Mouse (Mus musculus) limb, embryonic 14.5 days (tissue): ENCODE results near the gene Srsf6. TPM values are rescaled to one million over a fixed set of nuclear protein-coding genes. Genes with fewer than 3 reads are reported as not detected.
A peak's percentile ranks its signal among the peaks of the same experiment; 100 is the strongest.

Experiments
- ATAC-seq: fragments of 200-750 bp; cut with Nextera tagmentation; 2 replicates; pipeline ENCODE4 v1.8.0; 2017; ENCODE audit warnings: low read depth, moderate number of reproducible peaks, moderate TSS enrichment; ENCODE audit not compliant: low FRiP score
- DNase-seq: peaks from one replicate; pipeline ENCODE4 v3.0.0-alpha.2; 2015; ENCODE audit warnings: low spot score
- H3K27ac ChIP-seq: fragments of 300-500 bp; sonication (generic); replicated peaks from 2 replicates; pipeline ENCODE4 v1.5.1; 2014; ENCODE audit warnings: low read depth, mild to moderate bottlenecking, low read length, moderate library complexity, mixed read lengths
- H3K27me3 ChIP-seq: fragments of 300-500 bp; sonication (generic); 2 replicates; pipeline ENCODE4 v1.6.1; 2014; ENCODE audit warnings: low read length, mixed read lengths; ENCODE audit not compliant: control insufficient read depth, insufficient read depth
- H3K36me3 ChIP-seq: fragments of 300-500 bp; sonication (generic); 2 replicates; pipeline ENCODE4 v1.6.1; 2014; ENCODE audit warnings: mild to moderate bottlenecking, low read length, moderate library complexity, mixed read lengths; ENCODE audit not compliant: control insufficient read depth, insufficient read depth
- H3K4me1 ChIP-seq: fragments of 300-500 bp; sonication (generic); 2 replicates; pipeline ENCODE4 v1.6.1; 2014; ENCODE audit warnings: antibody characterized with exemption, low read length, mixed read lengths; ENCODE audit not compliant: control insufficient read depth, insufficient read depth
- H3K4me2 ChIP-seq: fragments of 300-500 bp; sonication (generic); replicated peaks from 2 replicates; pipeline ENCODE4 v1.6.1; 2014; ENCODE audit warnings: low read depth, mild to moderate bottlenecking, low read length, moderate library complexity; ENCODE audit not compliant: severe bottlenecking
- H3K4me3 ChIP-seq: fragments of 300-500 bp; sonication (generic); replicated peaks from 2 replicates; pipeline ENCODE4 v1.5.1; 2014; ENCODE audit warnings: low read length
- H3K9ac ChIP-seq: fragments of 300-500 bp; sonication (generic); 2 replicates; pipeline ENCODE4 v1.6.1; 2014; ENCODE audit warnings: mild to moderate bottlenecking, low read depth, low read length, moderate library complexity; ENCODE audit not compliant: severe bottlenecking
- H3K9me3 ChIP-seq: fragments of 300-500 bp; sonication (generic); 2 replicates; pipeline ENCODE4 v1.6.1; 2016; ENCODE audit warnings: low read length; ENCODE audit not compliant: control insufficient read depth
- POLR2A ChIP-seq: fragments of 200-500 bp; IDR thresholded peaks from 2 replicates; pipeline ENCODE4 v1.8.0; 2012; ENCODE audit warnings: inconsistent platforms, mild to moderate bottlenecking, moderate library complexity, borderline replicate concordance; ENCODE audit not compliant: insufficient read depth, insufficient read length; ENCODE audit errors: extremely low read depth
- WGBS: fragments of 180-500 bp; shearing (Covaris S2); extraction: QIAGEN DNeasy Blood & Tissue Kit; methylation state at CpG from one replicate; pipeline ENCODE4 v1.1.7; 2014; 5-methylcytosine and 5-hydroxymethylcytosine counted together
- polyA plus RNA-seq, 2 experiments: library from polyadenylated mRNA; depleted of rRNA in 1 of 2; stranded (reverse) in 1 of 2; unstranded in 1 of 2; fragments of >200 nt; fragmentation: Nextera tagmentation in 1 of 2; extraction: Ambion mirVana in 1 of 2; gene quantifications; 2 replicates each; pipeline versions ENCODE4 v1.2.1 to v1.2.3; 2012 to 2014

Srsf6 gene
- polyA plus RNA-seq, 2 experiments: 197 to 535 TPM

- Histone ChIP-seq H3K4me1 (no peaks in the 10 kb centered on the region), H3K27me3 (no peaks in the 10 kb centered on the region), H3K9me3 (no peaks in the 10 kb centered on the region), H3K27ac (no peak overlapping the region), H3K9ac (0 out of 2 replicates have a peak overlapping the region, but pooled peaks have one; percentile 58), H3K36me3 (peaks cover 14% of the 10 kb centered on the region), H3K4me2 (peak overlapping the region; percentile 98), H3K4me3 (peak overlapping the region; percentile 50)
- no peak for ATAC-seq
- no peak for TF ChIP-seq POLR2A
- DNase-seq: no peak
- WGBS: 7% methylated on average over 11 of the region's 11 CpGs
Measured at GRCm38 (mm10) chr2:162943931-162944330, 12.6 kb downstream of the Srsf6 start.

GRCm38 (mm10) chr2:162946964-162947363 is 15.6 kb downstream of the Srsf6 start:
- Histone ChIP-seq H3K9ac (no peak overlapping the region), H3K4me3 (no peak overlapping the region), H3K27me3 (no peaks in the 10 kb centered on the region), H3K27ac (no peak overlapping the region), H3K9me3 (no peaks in the 10 kb centered on the region), H3K4me2 (no peak overlapping the region), H3K36me3 (no peaks in the 10 kb centered on the region), H3K4me1 (no peaks in the 10 kb centered on the region)
- WGBS: 86% methylated on average over 5 of the region's 5 CpGs
- DNase-seq: no peak
- no peak for ATAC-seq
- no peak for TF ChIP-seq POLR2A

- Histone ChIP-seq H3K36me3 (no peaks in the 10 kb centered on the region), H3K27ac (no peak overlapping the region), H3K9me3 (no peaks in the 10 kb centered on the region), H3K27me3 (no peaks in the 10 kb centered on the region), H3K9ac (no peak overlapping the region), H3K4me3 (peak overlapping the region; percentile 18; the same call in 1 of the 2 replicates), H3K4me1 (no peaks in the 10 kb centered on the region), H3K4me2 (peak overlapping the region; percentile 37)
- ATAC-seq (no peak), DNase-seq (no peak)
- TF ChIP-seq POLR2A: no peak
- WGBS: 39% methylated on average over 15 of the region's 15 CpGs
Measured at GRCm38 (mm10) chr2:162947736-162948135, 16.4 kb downstream of the Srsf6 start.

GRCm38 (mm10) chr2:162948221-162948620 is 16.9 kb downstream of the Srsf6 start:
- Histone ChIP-seq H3K9ac (no peak overlapping the region), H3K4me2 (peak overlapping the region; percentile 37), H3K27me3 (no peaks in the 10 kb centered on the region), H3K36me3 (no peaks in the 10 kb centered on the region), H3K27ac (no peak overlapping the region), H3K9me3 (no peaks in the 10 kb centered on the region), H3K4me1 (no peaks in the 10 kb centered on the region), H3K4me3 (peak overlapping the region; percentile 18)
- ATAC-seq (no peak), DNase-seq (no peak)
- 67% methylated on average over 14 of the region's 14 CpGs for WGBS
- no peak for TF ChIP-seq POLR2A

- DNase-seq (no peak), ATAC-seq (no peak)
- H3K27ac ChIP-seq: no peak overlapping the region
- H3K4me1 ChIP-seq: no peaks in the 10 kb centered on the region
- H3K4me3 ChIP-seq: no peak overlapping the region
- no peak overlapping the region for H3K4me2 ChIP-seq
- WGBS: 91% methylated on average over 2 of the region's 2 CpGs
- no peak for TF ChIP-seq POLR2A
- no peaks in the 10 kb centered on the region for H3K9me3 ChIP-seq
- H3K27me3 ChIP-seq: no peaks in the 10 kb centered on the region
- H3K9ac ChIP-seq: no peak overlapping the region
- no peaks in the 10 kb centered on the region for H3K36me3 ChIP-seq
Measured at GRCm38 (mm10) chr2:162950776-162951175, 19.4 kb downstream of the Srsf6 start.

GRCm38 (mm10) chr2:162956843-162957242 is 25.5 kb downstream of the Srsf6 start:
- ATAC-seq (no peak), DNase-seq (no peak)
- H3K4me3 ChIP-seq: no peak overlapping the region
- H3K27me3 ChIP-seq: no peaks in the 10 kb centered on the region
- H3K9ac ChIP-seq: no peak overlapping the region
- no peaks in the 10 kb centered on the region for H3K36me3 ChIP-seq
- no peak overlapping the region for H3K27ac ChIP-seq
- WGBS: 95% methylated on average over 2 of the region's 2 CpGs
- no peaks in the 10 kb centered on the region for H3K4me1 ChIP-seq
- TF ChIP-seq POLR2A: no peak
- H3K4me2 ChIP-seq: no peak overlapping the region
- no peaks in the 10 kb centered on the region for H3K9me3 ChIP-seq
